16 mouse cellular contexts compared by ENCODE assay signal in the genomic region with DNA sequence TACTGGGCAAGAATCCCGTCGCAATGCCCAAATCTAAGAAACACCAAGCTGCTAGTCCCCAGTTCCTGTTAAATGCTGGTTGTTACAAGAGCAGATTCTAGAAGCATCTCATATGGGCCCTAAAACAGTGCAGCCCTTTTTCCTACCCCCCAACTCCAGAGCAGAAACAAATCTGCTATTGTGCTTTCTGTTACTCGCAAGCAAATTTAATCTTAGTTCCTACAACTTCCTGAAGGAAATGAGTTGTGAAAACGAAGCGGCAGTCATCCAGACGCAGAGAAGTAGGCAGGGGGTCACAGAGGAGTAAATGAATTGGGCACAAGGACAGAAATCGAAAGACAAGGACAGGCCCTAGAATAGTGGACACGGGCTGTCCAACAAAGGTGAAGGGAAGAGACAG.
A peak's percentile ranks its signal among the peaks of the same experiment; 100 is the strongest.
DNase-seq lines count a peak whose midpoint lies in the region; ATAC-seq and TF ChIP-seq lines count a peak whose summit lies in the region.
"Had no signal": no experiment of that assay in that cellular context is flagged by ENCODE, and none has a peak within 500 bp of the region (broad histone marks: within the 10 kb centered on the region; RNA-seq: fewer than 3 reads in every experiment).

No protein-coding gene starts in this region.

- 0 out of 2 replicates have a peak overlapping the region, but pooled peaks have one; percentile 4 for H3K4me2 ChIP-seq in liver, embryonic 14.5 days (ENCODE audit: low read depth)
- H3K4me2 ChIP-seq in liver, embryonic 12.5 days, result no peak overlapping the region
- H3K4me2 ChIP-seq: hindbrain, embryonic 14.5 days; neural tube, embryonic 13.5 days had no signal

- H3K27me3 ChIP-seq in heart, embryonic 10.5 days (ENCODE audit: insufficient read depth, poor library complexity, severe bottlenecking), result peaks cover 20% of the 10 kb centered on the region
- no peaks in the 10 kb centered on the region for H3K27me3 ChIP-seq in liver, embryonic 14.5 days (ENCODE audit: control insufficient read depth, insufficient read depth, low read length)
- peaks cover 4% of the 10 kb centered on the region; the same call in 1 of the 2 replicates for H3K27me3 ChIP-seq in liver, embryonic 12.5 days (replicated peaks)

- H3K36me3 ChIP-seq in heart, embryonic 10.5 days, result no peaks in the 10 kb centered on the region
- H3K36me3 ChIP-seq in liver, embryonic 14.5 days (replicated peaks; ENCODE audit: control insufficient read depth, insufficient read depth, low read depth), result no peaks in the 10 kb centered on the region
- H3K36me3 ChIP-seq in liver, embryonic 12.5 days, result no peaks in the 10 kb centered on the region
- H3K36me3 ChIP-seq: neural tube, embryonic 13.5 days had no signal

- H3K9me3 ChIP-seq in heart, embryonic 10.5 days, result no peaks in the 10 kb centered on the region
- H3K9me3 ChIP-seq in liver, embryonic 14.5 days (ENCODE audit: control insufficient read depth, low read length), result no peaks in the 10 kb centered on the region
- H3K9me3 ChIP-seq in liver, embryonic 12.5 days (replicated peaks), result no peaks in the 10 kb centered on the region
- H3K9me3 ChIP-seq: neural tube, embryonic 13.5 days had no signal

- WGBS in heart, embryonic 10.5 days, result 54% methylated on average over 8 of the region's 8 CpGs
- WGBS in liver, embryonic 14.5 days (ENCODE audit: insufficient replicate concordance), result 18% methylated on average over 8 of the region's 8 CpGs
- WGBS in liver, embryonic 12.5 days (ENCODE audit: insufficient replicate concordance), result 29% methylated on average over 8 of the region's 8 CpGs

- DNase-seq in heart, embryonic 10.5 days (ENCODE audit: low spot score), result no peak
- no peak for DNase-seq in heart, postnatal 14 days
- DNase-seq in liver, embryonic 14.5 days (ENCODE audit: low read depth in 3 of 3, low spot score in 3 of 3), result no peak
- peak; percentile 41 for DNase-seq in lung, postnatal 36 days
- no peak for DNase-seq in urinary bladder, postnatal 4 days (ENCODE audit: low spot score in 2 of 2)
- DNase-seq in left cerebral cortex, adult 8-10 months (ENCODE audit: low spot score in 2 of 2), result no peak
- DNase-seq: cerebellum, adult 9-11 months; gastrocnemius, postnatal 25 days; kidney, adult 2 months; thymus, postnatal 36 days had no signal

- no peak for TF ChIP-seq EP300 in liver, embryonic 14.5 days (IDR thresholded peaks at IDR 0.05; ENCODE audit: low read depth)

- intact Hi-C loops in heart, postnatal 14 days (cut with DNase I), result loop anchor here (5.0 to 10.0 kb wide), 2 partner anchors 374 to 996 kb away; no protein-coding TSS in a partner anchor

- H3K4me1 ChIP-seq in heart, embryonic 10.5 days, result peaks cover 13% of the 10 kb centered on the region
- H3K4me1 ChIP-seq in liver, embryonic 14.5 days (replicated peaks; ENCODE audit: control insufficient read depth in 2 of 2, insufficient read depth in 2 of 2, low read length in 1 of 2), result no peaks in the 10 kb centered on the region
- H3K4me1 ChIP-seq in liver, embryonic 12.5 days, result no peaks in the 10 kb centered on the region

- H3K27ac ChIP-seq in heart, embryonic 10.5 days, result peak overlapping the region; percentile 30; the same call in 1 of the 2 replicates
- no peak overlapping the region for H3K27ac ChIP-seq in liver, embryonic 14.5 days
- H3K27ac ChIP-seq in liver, embryonic 12.5 days, result no peak overlapping the region
- H3K27ac ChIP-seq: hindbrain, embryonic 14.5 days; layer of hippocampus, adult 2 months; macrophage; neural tube, embryonic 13.5 days had no signal

- no peak for TF ChIP-seq CTCF in liver, embryonic 14.5 days (IDR thresholded peaks at IDR 0.05; ENCODE audit: low read depth)

- ATAC-seq in liver, embryonic 14.5 days (ENCODE audit: insufficient read depth), result no peak
- no peak for ATAC-seq in liver, embryonic 12.5 days
- peak; percentile 25 for ATAC-seq in granulocyte monocyte progenitor cell, adult 5-6 weeks (replicated peaks; ENCODE audit: poor library complexity, severe bottlenecking)

- no peak overlapping the region for H3K9ac ChIP-seq in liver, embryonic 14.5 days (replicated peaks)
- H3K9ac ChIP-seq in liver, embryonic 12.5 days, result no peak overlapping the region
- H3K9ac ChIP-seq: hindbrain, embryonic 14.5 days; neural tube, embryonic 13.5 days had no signal

- no peak overlapping the region for H3K4me3 ChIP-seq in heart, embryonic 10.5 days
- no peak overlapping the region for H3K4me3 ChIP-seq in liver, embryonic 14.5 days (ENCODE audit: insufficient read depth in 1 of 2, low read depth in 2 of 2, low read length in 2 of 2)
- H3K4me3 ChIP-seq in liver, embryonic 12.5 days, result no peak overlapping the region
- H3K4me3 ChIP-seq: layer of hippocampus, adult 2 months; neural tube, embryonic 13.5 days had no signal
